Comparison of ENCODE assay signal across 20 mouse cellular contexts in genomic region chr3:70227165-70227564, GRCm38 (mm10).
DNase-seq lines count a peak whose midpoint lies in the region; ATAC-seq lines count a peak whose summit lies in the region.
"Had no signal": no experiment of that assay in that cellular context is flagged by ENCODE, and none has a peak within 500 bp of the region (broad histone marks: within the 10 kb centered on the region; RNA-seq: fewer than 3 reads in every experiment).

No protein-coding gene starts in this region.

- 61% methylated on average over 4 of the region's 4 CpGs for WGBS in lung, embryonic 15.5 days
- 91% methylated on average over 4 of the region's 4 CpGs for WGBS in neural tube, embryonic 12.5 days
- WGBS in neural tube, embryonic 15.5 days = 90% methylated on average over 4 of the region's 4 CpGs
- 68% methylated on average over 4 of the region's 4 CpGs for WGBS in embryonic facial prominence, embryonic 13.5 days

- no peak overlapping the region for H3K27ac ChIP-seq in lung, embryonic 15.5 days
- H3K27ac ChIP-seq in neural tube, embryonic 12.5 days = no peak overlapping the region
- no peak overlapping the region for H3K27ac ChIP-seq in neural tube, embryonic 15.5 days (replicated peaks)
- no peak overlapping the region for H3K27ac ChIP-seq in embryonic facial prominence, embryonic 13.5 days
- H3K27ac ChIP-seq: forebrain, embryonic 10.5 days; hindbrain, embryonic 14.5 days; midbrain, embryonic 15.5 days had no signal

- H3K27me3 ChIP-seq in lung, embryonic 15.5 days = no peaks in the 10 kb centered on the region
- no peaks in the 10 kb centered on the region for H3K27me3 ChIP-seq in neural tube, embryonic 12.5 days (replicated peaks)
- no peaks in the 10 kb centered on the region for H3K27me3 ChIP-seq in neural tube, embryonic 15.5 days (replicated peaks)
- H3K27me3 ChIP-seq in embryonic facial prominence, embryonic 13.5 days = no peaks in the 10 kb centered on the region
- H3K27me3 ChIP-seq: heart, embryonic 12.5 days; midbrain, embryonic 15.5 days had no signal

- H3K36me3 ChIP-seq in lung, embryonic 15.5 days = no peaks in the 10 kb centered on the region
- H3K36me3 ChIP-seq in neural tube, embryonic 12.5 days = no peaks in the 10 kb centered on the region
- H3K36me3 ChIP-seq in neural tube, embryonic 15.5 days = no peaks in the 10 kb centered on the region
- H3K36me3 ChIP-seq in embryonic facial prominence, embryonic 13.5 days = no peaks in the 10 kb centered on the region
- H3K36me3 ChIP-seq: forebrain, embryonic 10.5 days; heart, embryonic 12.5 days; midbrain, embryonic 15.5 days had no signal

- ATAC-seq in lung, embryonic 15.5 days (ENCODE audit: borderline replicate concordance, extremely low read depth, low FRiP score, low TSS enrichment) = peak; percentile 67
- ATAC-seq in neural tube, embryonic 12.5 days (ENCODE audit: low FRiP score, low read depth) = 0 out of 2 replicates have a peak, but pooled peaks have one; percentile 17
- no peak for ATAC-seq in neural tube, embryonic 15.5 days (ENCODE audit: low FRiP score)
- ATAC-seq in embryonic facial prominence, embryonic 13.5 days (ENCODE audit: insufficient number of reproducible peaks, insufficient read depth, low FRiP score, low TSS enrichment, low read depth) = peak; percentile 26; the same call in 1 of the 2 replicates
- ATAC-seq: forebrain, embryonic 16.5 days; midbrain, embryonic 15.5 days had no signal

- no peak overlapping the region for H3K4me3 ChIP-seq in lung, embryonic 15.5 days
- no peak overlapping the region for H3K4me3 ChIP-seq in neural tube, embryonic 12.5 days
- no peak overlapping the region for H3K4me3 ChIP-seq in neural tube, embryonic 15.5 days (replicated peaks)
- H3K4me3 ChIP-seq in embryonic facial prominence, embryonic 13.5 days = no peak overlapping the region
- H3K4me3 ChIP-seq: forebrain, embryonic 10.5 days; heart, embryonic 12.5 days; midbrain, embryonic 15.5 days had no signal

- no peak overlapping the region for H3K4me2 ChIP-seq in lung, embryonic 15.5 days
- no peak overlapping the region for H3K4me2 ChIP-seq in neural tube, embryonic 12.5 days (replicated peaks)
- no peak overlapping the region for H3K4me2 ChIP-seq in neural tube, embryonic 15.5 days
- H3K4me2 ChIP-seq in embryonic facial prominence, embryonic 13.5 days = no peak overlapping the region
- H3K4me2 ChIP-seq: heart, embryonic 12.5 days; hindbrain, embryonic 14.5 days; midbrain, embryonic 15.5 days had no signal

- no peak for DNase-seq in lung, postnatal 14 days
- peak; percentile 14 for DNase-seq in urinary bladder, postnatal 14 days (ENCODE audit: low spot score)
- no peak for DNase-seq in layer of hippocampus, postnatal 10 days (ENCODE audit: low spot score in 2 of 2)
- DNase-seq: adrenal gland, adult 2 months; cerebellum, postnatal 36 days; embryo, embryonic 11 days; gastrocnemius, postnatal 10 days; heart, adult 11 months; heart, postnatal 14 days; kidney, adult 8-10 months; kidney, postnatal 14 days had no signal

- H3K9ac ChIP-seq in lung, embryonic 15.5 days = no peak overlapping the region
- H3K9ac ChIP-seq in neural tube, embryonic 12.5 days = no peak overlapping the region
- no peak overlapping the region for H3K9ac ChIP-seq in neural tube, embryonic 15.5 days (replicated peaks)
- no peak overlapping the region for H3K9ac ChIP-seq in embryonic facial prominence, embryonic 13.5 days
- H3K9ac ChIP-seq: heart, embryonic 12.5 days; hindbrain, embryonic 14.5 days; midbrain, embryonic 15.5 days had no signal

- no peaks in the 10 kb centered on the region for H3K9me3 ChIP-seq in lung, embryonic 15.5 days
- H3K9me3 ChIP-seq in neural tube, embryonic 12.5 days = no peaks in the 10 kb centered on the region
- H3K9me3 ChIP-seq in neural tube, embryonic 15.5 days (replicated peaks) = no peaks in the 10 kb centered on the region
- H3K9me3 ChIP-seq in embryonic facial prominence, embryonic 13.5 days = no peaks in the 10 kb centered on the region
- H3K9me3 ChIP-seq: forebrain, embryonic 10.5 days; heart, embryonic 12.5 days; midbrain, embryonic 15.5 days had no signal

- no peaks in the 10 kb centered on the region for H3K4me1 ChIP-seq in lung, embryonic 15.5 days
- H3K4me1 ChIP-seq in neural tube, embryonic 12.5 days = no peaks in the 10 kb centered on the region
- no peaks in the 10 kb centered on the region for H3K4me1 ChIP-seq in neural tube, embryonic 15.5 days
- no peaks in the 10 kb centered on the region for H3K4me1 ChIP-seq in embryonic facial prominence, embryonic 13.5 days
- H3K4me1 ChIP-seq: forebrain, embryonic 10.5 days; heart, embryonic 12.5 days; midbrain, embryonic 15.5 days had no signal
